Mouse (Mus musculus) fat pad, adult 2 months (tissue): ENCODE results near the gene Flt3.

Experiments
- DNase-seq: peaks from one replicate; pipeline ENCODE4 v3.0.0-alpha.2; 2011; ENCODE audit warnings: low read depth, low spot score; ENCODE audit errors: extremely low read depth

Gene Flt3

GRCm38 (mm10) chr5:147315432-147316075, 84.7 kb downstream of the Flt3 start:
- no peak for DNase-seq

DNA sequence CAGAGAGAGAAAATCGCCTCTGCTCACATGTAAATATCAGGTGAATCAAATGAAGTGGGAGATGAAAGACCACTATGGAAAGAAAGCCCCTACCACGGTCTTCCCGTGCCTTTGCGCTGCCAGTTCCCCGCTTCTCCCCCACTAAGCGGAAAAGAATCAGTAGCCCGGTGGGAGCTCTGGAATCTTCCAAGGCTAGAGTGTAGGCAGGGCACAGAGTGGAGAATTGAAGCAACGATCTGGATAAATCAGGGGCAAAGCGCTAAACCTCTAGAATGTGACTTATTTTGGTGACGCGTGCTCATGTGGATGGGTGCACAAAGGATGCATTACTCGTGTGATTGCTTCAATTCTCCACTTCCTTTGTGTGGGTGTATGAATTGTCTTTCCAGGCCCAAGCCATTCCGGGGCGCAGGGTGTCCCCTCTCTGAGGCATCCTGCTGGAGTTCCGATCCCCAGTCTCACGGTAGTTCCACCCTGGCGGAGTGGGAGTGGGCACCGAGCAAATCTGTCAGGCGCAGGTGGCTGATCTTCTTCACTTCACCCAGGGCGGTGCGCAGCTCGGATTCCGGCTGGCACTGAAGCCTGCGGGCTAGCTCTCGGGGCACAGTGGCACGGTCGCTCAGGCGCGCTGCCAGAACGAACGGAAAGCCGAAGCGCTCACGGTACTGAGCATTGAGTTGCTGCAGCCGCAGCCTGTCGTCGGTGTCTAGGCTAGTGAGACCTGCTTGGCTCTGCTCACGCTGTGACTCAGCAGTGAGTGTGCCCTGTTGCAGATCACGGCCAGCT, 85.5 kb downstream of the Flt3 start:
- DNase-seq: no peak

DNA sequence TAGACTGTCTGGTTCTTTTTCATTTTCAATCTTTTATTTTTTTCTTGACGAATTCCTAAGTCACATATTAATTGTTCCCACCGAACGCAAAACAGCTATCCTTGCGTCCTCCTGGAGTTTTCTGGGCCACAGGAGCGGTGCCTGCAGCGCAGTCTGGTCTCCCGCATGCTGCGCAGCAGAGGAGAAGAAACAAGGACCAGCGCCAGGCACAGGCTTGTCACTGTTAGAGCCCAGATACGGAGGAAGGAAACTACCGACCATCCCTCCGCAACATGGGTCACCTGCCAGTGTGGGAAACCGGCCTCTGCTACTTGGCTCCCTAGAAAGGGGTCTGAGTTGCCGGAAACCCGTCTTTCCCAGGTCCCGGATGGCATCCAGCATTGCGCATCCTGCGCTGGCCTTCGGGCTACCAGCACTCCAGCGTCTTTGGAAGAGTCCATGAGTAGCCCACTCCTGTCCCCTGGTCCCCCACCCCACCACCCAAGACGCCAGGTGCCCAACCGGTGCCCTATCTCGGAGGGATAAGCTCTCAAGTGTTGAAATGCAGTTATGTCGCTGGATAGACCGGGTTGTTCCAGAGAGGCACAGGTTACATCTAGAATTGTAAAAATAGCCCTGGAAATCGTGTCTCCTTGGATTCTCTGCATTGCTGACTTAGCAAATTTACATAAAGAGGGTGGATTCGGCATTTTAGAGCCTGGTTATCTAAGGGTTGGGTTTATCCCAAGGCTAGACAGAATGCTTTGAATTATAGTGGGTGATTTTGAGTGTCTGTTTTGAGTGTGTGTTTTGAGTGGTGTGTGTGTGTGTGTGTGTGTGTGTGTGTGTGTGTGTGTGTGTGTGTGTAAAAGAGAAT, 87.2 kb downstream of the Flt3 start:
- DNase-seq: no peak

DNA sequence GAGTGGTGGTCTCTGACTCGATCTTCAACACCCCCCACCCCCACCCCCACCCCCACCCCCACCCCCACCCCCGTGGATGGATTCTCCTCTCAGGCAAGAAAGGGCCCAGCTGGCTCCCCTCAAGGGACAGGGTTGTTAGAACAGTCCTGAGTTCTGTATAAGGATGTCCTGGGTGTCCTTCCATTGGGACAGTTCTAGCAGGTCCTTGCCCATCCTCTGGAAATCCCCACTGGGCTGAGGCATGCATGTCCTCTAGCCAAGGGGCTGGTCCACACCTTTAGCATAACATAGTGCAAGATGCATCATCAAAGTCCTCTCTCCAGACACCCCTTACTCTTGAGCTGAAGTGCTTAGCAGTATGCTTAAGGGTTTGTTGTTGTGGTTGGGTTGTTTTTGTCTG, 90.5 kb downstream of the Flt3 start:
- no peak for DNase-seq

GRCm38 (mm10) chr5:147308451-147308850, 91.8 kb downstream of the Flt3 start:
- DNase-seq: no peak

DNA sequence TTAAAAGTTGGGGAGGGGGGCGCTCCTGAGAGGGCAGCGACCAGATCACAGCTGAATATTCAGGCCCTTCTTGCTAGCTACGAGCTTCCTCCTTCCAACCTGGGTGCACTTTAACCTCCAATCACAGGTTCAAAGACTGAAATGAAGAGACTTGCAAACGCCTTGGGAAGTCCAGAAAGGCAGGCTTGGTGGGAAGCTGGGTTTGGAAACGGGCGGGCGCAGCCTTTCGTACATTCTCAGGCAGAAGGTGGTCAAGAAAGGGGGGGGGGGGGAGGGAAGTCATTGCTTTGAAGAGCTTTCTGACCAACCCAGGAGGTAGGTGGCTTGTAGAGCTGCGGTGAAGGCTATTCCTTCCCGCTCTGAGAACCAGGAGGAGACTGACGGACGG, 92.9 kb downstream of the Flt3 start:
- DNase-seq: no peak

DNA sequence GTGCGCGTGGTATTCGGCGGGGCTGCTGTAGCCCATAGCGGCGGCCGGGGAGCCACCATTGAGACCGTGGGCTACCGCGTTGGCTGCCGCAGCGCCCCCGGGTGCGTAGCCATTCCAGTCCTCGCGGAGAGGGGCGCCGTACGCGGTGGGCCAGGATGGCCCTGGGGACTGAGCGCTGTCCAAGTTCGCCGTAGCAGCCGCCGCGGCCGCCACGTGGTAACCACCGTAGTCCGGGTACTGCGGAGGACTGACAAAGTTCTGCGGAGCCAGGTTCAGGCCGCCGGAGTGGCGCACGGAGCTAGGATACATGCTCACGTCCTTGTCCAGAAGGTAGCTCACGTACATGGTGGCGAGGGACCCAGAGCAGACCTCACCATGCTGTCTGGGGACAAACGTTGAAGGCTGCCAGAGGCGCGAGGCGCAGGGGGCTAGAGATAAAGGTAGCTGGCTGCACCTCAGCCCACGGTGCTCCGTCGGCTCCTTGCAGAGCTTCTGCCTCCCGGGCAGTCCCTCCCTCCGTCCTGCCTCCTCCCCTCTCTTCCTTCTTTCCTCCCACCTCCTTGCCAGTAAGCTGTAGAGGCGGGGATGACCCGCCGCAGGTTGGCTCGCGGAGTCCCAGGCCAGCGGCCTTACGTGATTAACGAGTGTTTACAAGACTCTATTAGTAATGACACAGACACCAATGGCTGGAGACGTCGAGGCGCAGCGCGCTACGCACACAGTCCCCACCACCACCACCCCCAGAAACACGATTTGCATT, 93.5 kb downstream of the Flt3 start, which contains the start of gene Cdx2:
Gene Cdx2 (minus strand): TSS at position 633 of the 760 bp plus-strand sequence.
- DNase-seq: no peak

GRCm38 (mm10) chr5:147305856-147306637, 94.2 kb downstream of the Flt3 start:
- DNase-seq: no peak

DNA sequence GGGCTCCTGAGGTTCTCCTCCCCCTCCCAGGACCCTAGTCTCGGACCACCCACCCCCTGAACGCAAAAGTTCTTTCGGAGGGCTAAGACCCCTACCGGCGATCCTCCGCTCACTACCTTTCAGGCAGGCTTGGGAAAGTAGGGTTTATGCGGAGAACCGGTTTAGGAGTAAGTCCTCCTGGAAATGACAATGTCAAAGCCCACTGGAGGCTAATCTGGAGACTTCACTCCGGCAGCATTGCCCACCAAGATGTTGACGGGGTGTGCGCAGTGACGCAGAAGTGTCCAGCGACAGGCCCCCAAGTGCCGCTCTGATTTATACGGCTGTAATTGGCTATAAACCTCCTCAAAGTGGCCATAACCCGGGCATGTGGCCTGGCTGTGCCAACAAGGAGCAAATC, 95.1 kb downstream of the Flt3 start:
- no peak for DNase-seq

DNA sequence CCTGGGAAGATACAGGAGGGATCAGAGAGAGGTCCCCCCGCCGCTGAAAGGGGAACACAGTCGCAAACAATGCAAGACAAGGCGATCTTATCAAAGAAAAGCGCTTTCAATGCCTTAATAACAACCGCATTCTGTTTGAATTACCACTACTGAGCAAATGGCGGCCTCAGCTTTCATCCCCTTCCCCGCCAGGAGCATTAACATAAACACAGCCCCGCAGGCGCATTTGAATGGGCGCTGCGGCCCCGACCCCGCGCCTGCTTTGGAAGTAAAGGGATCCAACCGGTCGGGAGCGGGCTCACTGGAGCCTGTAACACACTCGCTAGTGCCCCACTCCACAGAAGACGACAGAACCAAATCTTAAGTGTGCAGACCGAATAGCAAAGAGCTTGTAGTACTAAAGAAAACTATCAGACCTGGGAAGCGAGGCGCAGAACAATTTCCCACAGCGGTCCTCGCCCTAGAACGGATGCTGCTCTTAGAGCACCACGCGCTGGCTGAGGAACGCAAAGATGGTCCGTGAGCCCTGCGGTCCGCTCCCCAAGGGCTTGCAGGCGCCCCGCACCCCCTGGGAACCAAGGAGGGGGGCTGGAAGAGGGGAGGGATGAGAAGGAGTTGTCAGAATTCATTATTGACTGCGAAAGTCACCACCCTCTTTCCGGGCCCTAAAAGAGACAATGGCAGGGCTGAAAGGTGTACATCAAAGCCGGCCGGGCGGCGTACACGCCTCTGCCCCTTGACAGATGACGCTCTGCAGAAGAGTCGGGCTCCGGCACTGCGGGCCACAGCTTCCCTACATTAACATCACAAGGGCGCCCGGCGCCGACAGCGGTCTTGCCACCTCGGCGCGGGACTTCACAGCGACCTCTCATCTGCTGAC, 95.8 kb downstream of the Flt3 start:
- no peak for DNase-seq

DNA sequence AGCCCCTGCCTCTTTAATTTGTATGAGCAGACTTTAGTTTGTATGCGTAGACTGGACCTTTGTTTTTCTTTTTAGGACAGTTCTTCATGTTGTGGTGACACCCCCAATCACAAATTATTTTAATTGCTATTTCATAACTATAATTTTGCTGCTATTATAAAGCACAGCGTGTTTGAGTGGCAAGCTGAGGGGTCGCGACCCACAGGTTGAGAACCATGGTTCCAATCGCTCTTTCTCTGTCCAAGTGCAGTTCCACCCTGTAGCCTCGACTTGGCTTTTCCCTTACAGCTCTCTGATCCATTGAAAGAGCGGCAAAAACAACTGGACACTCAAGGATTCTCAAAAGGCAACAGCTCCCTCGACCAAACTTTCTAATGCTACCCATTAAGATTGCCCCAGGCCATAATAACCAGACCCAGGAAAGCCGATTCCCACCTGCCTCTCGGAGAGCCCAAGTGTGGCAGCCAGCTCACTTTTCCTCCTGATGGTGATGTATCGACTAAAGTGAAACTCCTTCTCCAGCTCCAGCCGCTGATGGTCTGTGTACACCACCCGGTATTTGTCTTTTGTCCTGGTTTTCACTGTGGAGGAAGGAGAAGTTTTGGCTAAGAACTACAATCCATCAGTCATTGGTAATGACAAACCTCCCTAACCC, 97.4 kb downstream of the Flt3 start:
- DNase-seq: no peak

DNA sequence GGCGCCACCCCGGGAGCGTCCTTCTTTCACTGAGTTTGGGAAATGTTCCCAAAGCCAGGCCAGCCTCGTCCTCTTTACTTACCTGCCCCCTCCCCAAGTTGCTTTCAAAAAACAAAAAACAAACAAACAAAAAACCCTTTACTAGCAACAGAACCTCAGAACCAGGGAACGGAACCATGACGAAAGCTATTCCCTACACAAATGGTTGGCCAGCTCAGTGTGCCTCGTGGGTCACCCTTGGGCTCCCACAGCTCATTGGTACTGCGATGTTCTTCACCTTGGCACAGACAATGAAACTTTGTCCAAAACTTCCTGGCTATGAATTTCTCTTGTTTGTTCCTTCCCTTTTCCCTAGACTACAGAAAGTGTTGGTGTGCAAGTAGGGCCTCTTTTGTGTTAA, 98.1 kb downstream of the Flt3 start:
- no peak for DNase-seq

DNA sequence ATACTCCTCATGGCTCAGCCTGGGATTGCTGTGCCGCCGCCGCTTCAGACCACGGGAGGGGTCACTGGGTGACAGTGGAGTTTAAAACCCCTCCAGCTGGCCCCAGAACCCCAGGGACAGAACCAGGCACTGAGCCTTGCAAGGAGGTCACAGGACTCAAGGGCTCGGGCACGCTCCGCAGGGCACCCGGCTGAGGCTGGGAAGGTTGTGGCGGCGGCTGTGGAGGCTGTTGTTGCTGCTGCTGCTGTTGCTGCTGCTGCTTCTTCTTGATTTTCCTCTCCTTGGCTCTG, 98.6 kb downstream of the Flt3 start:
- no peak for DNase-seq

GRCm38 (mm10) chr5:147300917-147301780, 99.1 kb downstream of the Flt3 start:
- no peak for DNase-seq

DNA sequence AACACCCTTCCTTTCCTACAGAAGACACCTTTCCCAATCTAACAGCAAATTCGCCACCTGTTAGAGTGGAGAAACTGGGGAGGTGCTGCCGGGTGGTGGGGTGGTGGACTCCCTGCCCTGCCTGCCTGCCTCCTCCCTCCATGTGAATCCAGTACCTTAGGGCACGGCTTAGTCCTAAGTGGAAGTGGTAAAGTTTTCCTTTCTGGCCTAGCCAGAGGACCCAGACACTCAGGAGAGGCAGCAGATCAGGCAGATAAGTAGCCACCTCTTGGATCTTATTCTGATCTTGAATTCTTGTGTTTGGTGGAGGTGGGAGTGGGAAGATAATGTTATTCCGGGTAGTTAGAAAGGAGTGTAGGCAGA, 100.3 kb downstream of the Flt3 start:
- DNase-seq: no peak

DNA sequence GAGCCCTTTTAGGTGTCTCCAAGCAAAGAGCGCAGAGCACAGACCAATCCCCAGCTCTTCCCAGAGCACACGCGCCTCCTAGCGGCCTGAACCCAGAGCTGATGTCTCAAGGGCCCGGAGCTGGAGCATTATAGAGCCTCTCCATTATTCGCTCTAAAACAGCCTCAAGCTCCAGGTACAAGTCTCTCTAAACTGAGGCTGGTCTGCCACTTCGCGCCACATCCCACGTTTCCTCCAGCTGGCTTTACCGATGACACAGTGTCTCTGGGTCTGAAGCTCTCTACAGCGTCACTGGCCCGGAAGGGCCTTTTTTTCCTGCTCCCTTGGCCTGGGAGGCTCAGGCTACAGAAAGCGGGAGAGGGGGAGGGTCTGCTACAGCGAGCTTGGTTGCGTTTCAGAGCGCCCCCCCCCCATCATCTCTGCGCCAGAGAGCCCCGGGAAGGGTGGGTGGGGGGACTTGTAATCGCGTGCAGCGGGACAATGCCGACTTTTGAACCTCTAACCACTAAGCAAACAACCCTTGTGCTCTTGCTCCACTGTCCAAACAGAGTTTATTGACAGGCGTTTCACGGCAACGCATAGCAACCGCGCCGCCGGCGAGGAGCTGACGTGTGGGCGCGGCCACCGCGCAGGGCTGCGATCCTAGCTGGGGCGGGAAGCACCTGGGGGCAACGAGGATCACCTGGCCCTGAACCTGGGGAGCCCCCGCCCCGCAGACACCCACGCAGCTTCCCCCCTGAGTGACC, 100.9 kb downstream of the Flt3 start:
- DNase-seq: no peak

DNA sequence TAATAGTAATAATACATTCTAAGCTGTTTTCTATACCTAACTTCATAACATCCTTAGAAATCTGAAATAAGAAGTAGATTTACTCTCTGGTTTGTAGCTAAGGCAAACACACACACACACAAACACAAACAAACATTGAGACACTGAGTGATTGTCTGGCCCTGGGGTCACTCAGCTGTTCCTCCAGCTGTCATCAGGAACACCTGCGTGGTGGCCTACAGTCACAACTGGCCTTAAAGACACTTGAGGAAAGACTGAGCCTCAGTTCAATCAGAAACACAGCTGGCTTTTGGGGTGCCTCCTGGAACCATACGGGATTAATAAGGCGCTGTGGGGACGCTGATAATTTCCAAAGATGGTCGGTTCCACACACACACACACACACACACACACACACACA, 103.0 kb downstream of the Flt3 start:
- no peak for DNase-seq
